Mouse (Mus musculus) forebrain, embryonic 12.5 days (tissue): ENCODE data around the gene Mall. TPM values are rescaled to one million over a fixed set of nuclear protein-coding genes. Genes with fewer than 3 reads are reported as not detected.

ENCODE experiments used
- ATAC-seq: fragments of 200-750 bp; cut with Nextera tagmentation; 2 replicates; pipeline ENCODE4 v1.8.0; 2017; ENCODE audit warnings: moderate TSS enrichment; ENCODE audit not compliant: low FRiP score
- H3K27ac ChIP-seq: fragments of 300-500 bp; sonication (generic); 2 replicates; pipeline ENCODE4 v1.5.1; 2016; ENCODE audit warnings: mild to moderate bottlenecking
- H3K27me3 ChIP-seq: fragments of 300-500 bp; sonication (generic); 2 replicates; pipeline ENCODE4 v1.6.1; 2016; ENCODE audit warnings: mild to moderate bottlenecking
- H3K36me3 ChIP-seq: fragments of 300-500 bp; sonication (generic); replicated peaks from 2 replicates; pipeline ENCODE4 v1.6.1; 2016; ENCODE audit warnings: mild to moderate bottlenecking
- H3K4me1 ChIP-seq: fragments of 300-500 bp; sonication (generic); 2 replicates; pipeline ENCODE4 v1.6.1; 2016
- H3K4me2 ChIP-seq: fragments of 300-500 bp; sonication (generic); 2 replicates; pipeline ENCODE4 v1.6.1; 2016; ENCODE audit warnings: mild to moderate bottlenecking, moderate library complexity
- H3K4me3 ChIP-seq: fragments of 300-500 bp; sonication (generic); replicated peaks from 2 replicates; pipeline ENCODE4 v1.5.1; 2016; ENCODE audit warnings: mild to moderate bottlenecking
- H3K9ac ChIP-seq: fragments of 300-500 bp; sonication (generic); 2 replicates; pipeline ENCODE4 v1.6.1; 2016; ENCODE audit warnings: mild to moderate bottlenecking
- H3K9me3 ChIP-seq: fragments of 300-500 bp; sonication (generic); 2 replicates; pipeline ENCODE4 v1.6.1; 2016
- WGBS: fragments of 180-500 bp; shearing (Covaris S2); methylation state at CpG from one replicate; pipeline ENCODE4 v1.1.7; 2016; 5-methylcytosine and 5-hydroxymethylcytosine counted together
- polyA plus RNA-seq: library from polyadenylated mRNA; unstranded; fragments of >200 nt; fragmentation: Nextera tagmentation; extraction: Ambion mirVana; gene quantifications from 2 replicates; pipeline ENCODE4 v1.2.1, GENCODE M21; 2016

Gene Mall
- polyA plus RNA-seq, 1 experiment from 2014 or later = 0.66 TPM

GRCm38 (mm10) chr2:127723193-127723592 lies 6.5 kb downstream of the Mall start:
- Histone ChIP-seq H3K4me2 (no peak overlapping the region), H3K27me3 (peaks cover 3% of the 10 kb centered on the region; the same call in 1 of the 2 replicates), H3K27ac (no peak overlapping the region), H3K9me3 (no peaks in the 10 kb centered on the region), H3K36me3 (no peaks in the 10 kb centered on the region), H3K9ac (no peak overlapping the region), H3K4me3 (no peak overlapping the region), H3K4me1 (no peaks in the 10 kb centered on the region)
- WGBS = 74% methylated on average over 4 of the region's 4 CpGs
- ATAC-seq = no peak

GRCm38 (mm10) chr2:127722176-127722892 lies 7.4 kb downstream of the Mall start:
- Histone ChIP-seq H3K36me3 (no peaks in the 10 kb centered on the region), H3K4me3 (no peak overlapping the region), H3K9me3 (no peaks in the 10 kb centered on the region), H3K27me3 (no peaks in the 10 kb centered on the region), H3K4me2 (no peak overlapping the region), H3K9ac (no peak overlapping the region), H3K27ac (no peak overlapping the region), H3K4me1 (no peaks in the 10 kb centered on the region)
- WGBS = 71% methylated on average over 7 of the region's 7 CpGs
- ATAC-seq = no peak

GRCm38 (mm10) chr2:127718839-127719468 lies 10.8 kb downstream of the Mall start:
- no peaks in the 10 kb centered on the region for H3K9me3 ChIP-seq
- H3K4me3 ChIP-seq = no peak overlapping the region
- H3K4me1 ChIP-seq = no peaks in the 10 kb centered on the region
- H3K9ac ChIP-seq = no peak overlapping the region
- 71% methylated on average over 8 of the region's 8 CpGs for WGBS
- H3K27me3 ChIP-seq = no peaks in the 10 kb centered on the region
- H3K27ac ChIP-seq = no peak overlapping the region
- no peak for ATAC-seq
- H3K36me3 ChIP-seq = no peaks in the 10 kb centered on the region
- no peak overlapping the region for H3K4me2 ChIP-seq

GRCm38 (mm10) chr2:127714726-127715125 lies 15.0 kb downstream of the Mall start:
- Histone ChIP-seq H3K4me1 (no peaks in the 10 kb centered on the region), H3K4me3 (no peak overlapping the region), H3K9ac (no peak overlapping the region), H3K27ac (no peak overlapping the region), H3K27me3 (no peaks in the 10 kb centered on the region), H3K9me3 (no peaks in the 10 kb centered on the region), H3K4me2 (no peak overlapping the region), H3K36me3 (no peaks in the 10 kb centered on the region)
- 61% methylated on average over 3 of the region's 3 CpGs for WGBS
- no peak for ATAC-seq

- no peak for ATAC-seq
- no peak overlapping the region for H3K9ac ChIP-seq
- H3K4me1 ChIP-seq = no peaks in the 10 kb centered on the region
- 79% methylated on average over 3 of the region's 3 CpGs for WGBS
- no peak overlapping the region for H3K4me2 ChIP-seq
- H3K27ac ChIP-seq = no peak overlapping the region
- no peak overlapping the region for H3K4me3 ChIP-seq
- no peaks in the 10 kb centered on the region for H3K27me3 ChIP-seq
- H3K9me3 ChIP-seq = no peaks in the 10 kb centered on the region
- no peaks in the 10 kb centered on the region for H3K36me3 ChIP-seq
These were observed 20.9 kb downstream of the Mall start for GRCm38 (mm10) chr2:127708792-127709191.

GRCm38 (mm10) chr2:127708060-127708459 lies 21.7 kb downstream of the Mall start:
- Histone ChIP-seq H3K36me3 (no peaks in the 10 kb centered on the region), H3K9ac (no peak overlapping the region)
- no peak for ATAC-seq

GRCm38 (mm10) chr2:127705267-127705666 lies 24.5 kb downstream of the Mall start:
- no peak for ATAC-seq
- Histone ChIP-seq H3K27me3 (no peaks in the 10 kb centered on the region), H3K4me3 (no peak overlapping the region), H3K9ac (no peak overlapping the region), H3K4me2 (no peak overlapping the region), H3K27ac (no peak overlapping the region), H3K4me1 (no peaks in the 10 kb centered on the region), H3K36me3 (no peaks in the 10 kb centered on the region), H3K9me3 (no peaks in the 10 kb centered on the region)
- 80% methylated on average over 6 of the region's 6 CpGs for WGBS

More at GRCm38 (mm10) chr2:127708060-127708459, 21.7 kb downstream of the Mall start:
- no peak overlapping the region for H3K27ac ChIP-seq
- H3K4me2 ChIP-seq = no peak overlapping the region
- no peaks in the 10 kb centered on the region for H3K27me3 ChIP-seq
- no peaks in the 10 kb centered on the region for H3K9me3 ChIP-seq
- 46% methylated on average over 3 of the region's 3 CpGs for WGBS
- H3K4me3 ChIP-seq = no peak overlapping the region
- no peaks in the 10 kb centered on the region for H3K4me1 ChIP-seq

- 81% methylated on average over 4 of the region's 4 CpGs for WGBS
- Histone ChIP-seq H3K9me3 (no peaks in the 10 kb centered on the region), H3K4me2 (no peak overlapping the region), H3K36me3 (no peaks in the 10 kb centered on the region), H3K27me3 (peaks cover 9% of the 10 kb centered on the region; the same call in 1 of the 2 replicates), H3K4me1 (no peaks in the 10 kb centered on the region), H3K4me3 (no peak overlapping the region), H3K27ac (no peak overlapping the region), H3K9ac (no peak overlapping the region)
- ATAC-seq = no peak
These were observed 40.5 kb downstream of the Mall start for GRCm38 (mm10) chr2:127689239-127689638.

- Histone ChIP-seq H3K36me3 (no peaks in the 10 kb centered on the region), H3K27me3 (peaks cover 9% of the 10 kb centered on the region; the same call in 1 of the 2 replicates), H3K4me1 (peaks cover 4% of the 10 kb centered on the region; the same call in 1 of the 2 replicates), H3K4me2 (no peak overlapping the region), H3K4me3 (no peak overlapping the region), H3K9me3 (no peaks in the 10 kb centered on the region), H3K9ac (no peak overlapping the region), H3K27ac (no peak overlapping the region)
- 36% methylated on average over 12 of the region's 12 CpGs for WGBS
- peak; percentile 70; the same call in 1 of the 2 replicates for ATAC-seq
These were observed 45.9 kb downstream of the Mall start for GRCm38 (mm10) chr2:127683687-127684331.

- Histone ChIP-seq H3K4me1 (no peaks in the 10 kb centered on the region), H3K9ac (no peak overlapping the region), H3K4me3 (no peak overlapping the region), H3K27ac (no peak overlapping the region), H3K27me3 (no peaks in the 10 kb centered on the region), H3K9me3 (no peaks in the 10 kb centered on the region), H3K4me2 (no peak overlapping the region), H3K36me3 (no peaks in the 10 kb centered on the region)
- WGBS = 26% methylated on average over 2 of the region's 2 CpGs
- no peak for ATAC-seq
These were observed 61.8 kb downstream of the Mall start for GRCm38 (mm10) chr2:127667843-127668506.

GRCm38 (mm10) chr2:127667015-127667414 lies 62.7 kb downstream of the Mall start:
- no peak overlapping the region for H3K9ac ChIP-seq
- no peak overlapping the region for H3K4me3 ChIP-seq
- H3K9me3 ChIP-seq = no peaks in the 10 kb centered on the region
- no peak for ATAC-seq
- H3K27me3 ChIP-seq = no peaks in the 10 kb centered on the region
- no peak overlapping the region for H3K27ac ChIP-seq
- no peak overlapping the region for H3K4me2 ChIP-seq
- H3K36me3 ChIP-seq = no peaks in the 10 kb centered on the region
- no peaks in the 10 kb centered on the region for H3K4me1 ChIP-seq

GRCm38 (mm10) chr2:127662708-127663107 lies 67.0 kb downstream of the Mall start:
- ATAC-seq = no peak
- Histone ChIP-seq H3K4me3 (no peak overlapping the region), H3K27me3 (peaks cover 21% of the 10 kb centered on the region), H3K36me3 (no peaks in the 10 kb centered on the region), H3K27ac (no peak overlapping the region), H3K9me3 (no peaks in the 10 kb centered on the region), H3K9ac (no peak overlapping the region), H3K4me2 (no peak overlapping the region), H3K4me1 (no peaks in the 10 kb centered on the region)
- 67% methylated on average over 1 of the region's 2 CpGs for WGBS
